Mouse (Mus musculus): ENCODE measurements around the gene Ckap5.

- TF ChIP-seq CTCF (IDR thresholded peaks at IDR 0.05; ENCODE audit: extremely low read depth, insufficient read depth, insufficient read length, insufficient replicate concordance) (no peak), POLR2A (IDR thresholded peaks at IDR 0.05; ENCODE audit: low read depth, low read length) (no peak)
Measured at GRCm38 (mm10) chr2:91666386-91666910, 139.9 kb downstream of the Ckap5 start.

Data from spleen, adult 2 months (tissue).